8 mouse cellular contexts compared by ENCODE assay signal in the genomic region with DNA sequence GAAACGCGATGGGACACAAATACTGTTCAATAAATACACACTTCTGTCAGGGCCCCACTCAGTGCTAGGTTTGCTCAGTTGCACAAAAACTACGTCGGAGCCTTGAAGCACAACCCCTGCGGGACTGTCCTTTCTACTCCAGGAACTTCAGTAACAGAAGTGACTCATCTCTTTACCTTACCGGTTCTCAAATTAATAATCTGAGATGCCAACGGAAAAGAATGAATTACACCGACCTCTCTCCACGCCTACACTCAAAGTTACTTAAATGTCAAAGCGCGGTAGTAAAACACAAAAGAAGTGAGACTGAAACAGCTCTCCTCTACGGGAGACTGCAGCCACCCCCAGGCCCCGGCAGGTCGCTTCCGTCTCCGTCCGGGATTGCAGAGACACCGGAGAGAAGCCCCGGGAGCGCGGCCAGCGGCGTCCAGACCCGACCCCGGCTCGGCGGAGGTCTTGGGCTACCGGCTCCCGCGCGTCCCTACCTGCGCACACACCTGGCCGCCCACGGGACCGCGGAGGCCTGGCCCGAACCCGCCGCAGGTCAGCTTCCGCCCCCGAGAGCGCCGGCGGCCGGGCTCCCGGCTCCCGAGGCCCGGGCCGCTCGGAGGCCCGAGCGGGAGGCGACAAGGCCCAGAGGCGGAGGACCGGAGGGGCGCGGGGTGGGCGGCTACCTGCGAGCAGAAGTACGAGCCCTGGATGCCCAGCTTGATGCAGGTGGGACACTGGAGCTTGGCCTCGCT. TPM values are rescaled to one million over a fixed set of nuclear protein-coding genes. Genes with fewer than 3 reads are reported as not detected.
DNase-seq lines count a peak whose midpoint lies in the region; ATAC-seq and TF ChIP-seq lines count a peak whose summit lies in the region.

No protein-coding gene starts in this region.

- no peak for TF ChIP-seq POLR2A in CH12.LX (IDR thresholded peaks at IDR 0.05; ENCODE audit: low read depth, low read length)

- in situ Hi-C loops in CH12.LX (cut with MboI; ENCODE audit: low pct_ligation_motif_present, low pct_unique_long_range_greater_than_20kb, low sequenced_read_pairs), result no loop called here

- dilution Hi-C loops in CH12.LX (cut with MboI; ENCODE audit: extremely low pct_ligation_motif_present, extremely low pct_unique_long_range_greater_than_20kb, low sequenced_read_pairs), result no loop called here

- peak; percentile 67 for TF ChIP-seq EP300 in CH12.LX (IDR thresholded peaks at IDR 0.05; ENCODE audit: low read length)

- H3K4me2 ChIP-seq in kidney, embryonic 15.5 days, result peak overlapping the region; percentile 65
- peak overlapping the region; percentile 93 for H3K4me2 ChIP-seq in CH12.LX (ENCODE audit: insufficient read depth, low read depth, poor library complexity, severe bottlenecking)
- H3K4me2 ChIP-seq in forebrain, embryonic 16.5 days (ENCODE audit: low read length), result peak overlapping the region; percentile 84
- peak overlapping the region; percentile 88 for H3K4me2 ChIP-seq in liver, embryonic 11.5 days

- H3K79me2 ChIP-seq in CH12.LX (replicated peaks; ENCODE audit: control insufficient read depth, extremely low read depth, insufficient read depth, poor library complexity, severe bottlenecking), result peaks cover 53% of the 10 kb centered on the region

- WGBS in kidney, embryonic 15.5 days, result under 1% methylated on average over 60 of the region's 61 CpGs
- under 1% methylated on average over 61 of the region's 61 CpGs for WGBS in forebrain, embryonic 16.5 days
- WGBS in liver, embryonic 11.5 days, result under 1% methylated on average over 59 of the region's 61 CpGs

- H3K9me3 ChIP-seq in kidney, embryonic 15.5 days (replicated peaks), result no peaks in the 10 kb centered on the region
- peaks cover 12% of the 10 kb centered on the region for H3K9me3 ChIP-seq in CH12.LX (replicated peaks; ENCODE audit: low read length)
- H3K9me3 ChIP-seq in forebrain, embryonic 16.5 days (ENCODE audit: control insufficient read depth, low read length), result no peaks in the 10 kb centered on the region
- 0 out of 2 replicates have a peak, but pooled peaks cover 3% of the 10 kb centered on the region for H3K9me3 ChIP-seq in liver, embryonic 11.5 days (ENCODE audit: control insufficient read depth, low read length)

- H3K4me1 ChIP-seq in kidney, embryonic 15.5 days, result peaks cover 12% of the 10 kb centered on the region
- H3K4me1 ChIP-seq in CH12.LX (ENCODE audit: control insufficient read depth in 1 of 2, insufficient read depth in 2 of 2), result peaks cover 3 to 32% of the 10 kb centered on the region in 2 experiments; a peak in 3 of 4 replicates
- peaks cover 11% of the 10 kb centered on the region for H3K4me1 ChIP-seq in forebrain, embryonic 16.5 days (replicated peaks; ENCODE audit: control insufficient read depth, insufficient read depth, low read length)
- peaks cover 7% of the 10 kb centered on the region for H3K4me1 ChIP-seq in liver, embryonic 11.5 days (replicated peaks; ENCODE audit: control insufficient read depth, insufficient read depth, low read length)

- TF ChIP-seq CTCF in CH12.LX (conservative IDR thresholded peaks at IDR 0.05 in 1 of 2, IDR thresholded peaks at IDR 0.05 in 1 of 2; ENCODE audit: low read depth in 2 of 2, low read length in 2 of 2), result no peak

- H3K9ac ChIP-seq in kidney, embryonic 15.5 days, result peak overlapping the region; percentile 68
- peak overlapping the region; percentile 87 for H3K9ac ChIP-seq in CH12.LX (ENCODE audit: insufficient read depth, low read depth)
- peak overlapping the region; percentile 79 for H3K9ac ChIP-seq in forebrain, embryonic 16.5 days (replicated peaks; ENCODE audit: low read depth, low read length)
- H3K9ac ChIP-seq in liver, embryonic 11.5 days (ENCODE audit: low read depth, low read length), result peak overlapping the region; percentile 85

- no peak for TF ChIP-seq RAD21 in CH12.LX (IDR thresholded peaks at IDR 0.05; ENCODE audit: low read depth, low read length)

- no peaks in the 10 kb centered on the region for H3K27me3 ChIP-seq in kidney, embryonic 15.5 days
- no peaks in the 10 kb centered on the region for H3K27me3 ChIP-seq in CH12.LX (replicated peaks)
- no peaks in the 10 kb centered on the region for H3K27me3 ChIP-seq in forebrain, embryonic 16.5 days (replicated peaks; ENCODE audit: control insufficient read depth, insufficient read depth, low read length)
- H3K27me3 ChIP-seq in liver, embryonic 11.5 days (replicated peaks; ENCODE audit: control insufficient read depth, insufficient read depth, low read length), result no peaks in the 10 kb centered on the region

- peak overlapping the region; percentile 67 for H3K4me3 ChIP-seq in kidney, embryonic 15.5 days (replicated peaks)
- H3K4me3 ChIP-seq in CH12.LX (replicated peaks in 1 of 3; ENCODE audit: low read depth in 2 of 3, low read length in 2 of 3, poor library complexity in 1 of 3), result peak overlapping the region; percentile 79 to 90 (median 83)
- H3K4me3 ChIP-seq in forebrain, embryonic 16.5 days (replicated peaks; ENCODE audit: low read length), result peak overlapping the region; percentile 55
- H3K4me3 ChIP-seq in liver, embryonic 11.5 days (ENCODE audit: low read depth, low read length), result peak overlapping the region; percentile 94

- peaks cover 29% of the 10 kb centered on the region for H3K36me3 ChIP-seq in kidney, embryonic 15.5 days
- H3K36me3 ChIP-seq in CH12.LX (replicated peaks in 1 of 2; ENCODE audit: control insufficient read depth in 1 of 2, insufficient read depth in 1 of 2, low read length in 1 of 2), result peaks cover 18 to 33% of the 10 kb centered on the region in 2 experiments
- H3K36me3 ChIP-seq in forebrain, embryonic 16.5 days (ENCODE audit: control insufficient read depth, insufficient read depth), result peaks cover 3% of the 10 kb centered on the region; the same call in 1 of the 2 replicates
- peaks cover 16% of the 10 kb centered on the region for H3K36me3 ChIP-seq in liver, embryonic 11.5 days (ENCODE audit: control insufficient read depth, insufficient read depth, low read length)

- peak; percentile 55; the same call in 1 of the 2 replicates for ATAC-seq in kidney, embryonic 15.5 days (replicated peaks; ENCODE audit: low FRiP score)
- ATAC-seq in forebrain, embryonic 16.5 days, result peak; percentile 31; the same call in 1 of the 2 replicates
- ATAC-seq in liver, embryonic 11.5 days (replicated peaks; ENCODE audit: low FRiP score), result peak; percentile 60

- no peak for DNase-seq in kidney, postnatal 25 days
- DNase-seq in CH12.LX (ENCODE audit: extremely low read depth), result peak; percentile 77
- DNase-seq in adipocyte (ENCODE audit: low spot score), result peak; percentile 44
- DNase-seq in liver, embryonic 11.5 days (ENCODE audit: low spot score), result peak; percentile 38
- DNase-seq in right cerebral cortex, postnatal 4 days, result peak; percentile 46
- DNase-seq in ovary, postnatal 36 days (ENCODE audit: low spot score), result no peak

- H3K27ac ChIP-seq in kidney, embryonic 15.5 days, result peak overlapping the region; percentile 80
- peak overlapping the region; percentile 44 for H3K27ac ChIP-seq in CH12.LX (ENCODE audit: insufficient read depth, low read depth)
- peak overlapping the region; percentile 60 for H3K27ac ChIP-seq in forebrain, embryonic 16.5 days (ENCODE audit: low read length)
- H3K27ac ChIP-seq in liver, embryonic 11.5 days (ENCODE audit: low read depth, low read length), result peak overlapping the region; percentile 77

TF ChIP-seq in CH12.LX, 34 proteins besides CTCF, POLR2A, EP300 and RAD21 (continues in another document):
- TF ChIP-seq CHD2 (IDR thresholded peaks at IDR 0.05; ENCODE audit: low read length) (no peak), PAX5 (IDR thresholded peaks at IDR 0.05; ENCODE audit: low read length) (no peak), KAT2A (IDR thresholded peaks at IDR 0.05; ENCODE audit: insufficient replicate concordance, low read length) (no peak), CHD1 (IDR thresholded peaks at IDR 0.05; ENCODE audit: low read depth, low read length) (peak; percentile 69; the same call in 1 of the 2 replicates), UBTF (IDR thresholded peaks at IDR 0.05; ENCODE audit: low read depth, low read length) (peak; percentile 98; the same call in 1 of the 2 replicates), TCF12 (IDR thresholded peaks at IDR 0.05; ENCODE audit: low read depth, low read length) (no peak), HCFC1 (IDR thresholded peaks at IDR 0.05; ENCODE audit: low read depth, low read length) (no peak), MAX (IDR thresholded peaks at IDR 0.05; ENCODE audit: low read length) (no peak), ZKSCAN1 (IDR thresholded peaks at IDR 0.05; ENCODE audit: borderline replicate concordance, low read depth, low read length) (no peak), MYC (IDR thresholded peaks at IDR 0.05; ENCODE audit: low read depth, low read length) (0 out of 2 replicates have a peak, but pooled peaks have one; percentile 7), NELFE (IDR thresholded peaks at IDR 0.05; ENCODE audit: low read depth, low read length) (no peak), E2F4 (IDR thresholded peaks at IDR 0.05; ENCODE audit: insufficient replicate concordance, low read depth, low read length) (no peak), USF1 (IDR thresholded peaks at IDR 0.05; ENCODE audit: low read depth, low read length) (no peak), MAFK (IDR thresholded peaks at IDR 0.05; ENCODE audit: insufficient replicate concordance, low read length) (no peak)

RNA-seq across cellular contexts. Expression of a gene that starts 0.6 kb away (rescaled TPM):
- 46.1 and 47.3 TPM in 2 replicates for polyA plus RNA-seq in kidney, embryonic 15.5 days (2015; fragmentation: Nextera tagmentation; extraction: Ambion mirVana)
- total RNA-seq in CH12.LX (2012; rRNA removed) (77.9 and 97.6 TPM in 2 replicates), CH12.LX (2014; rRNA removed) (163 and 183 TPM in 2 replicates)
- polyA plus RNA-seq in CH12.LX (2012; ENCODE audit: insufficient read length, low read depth), result 143 and 154 TPM in 2 replicates
- 48.0 and 52.3 TPM in 2 replicates for polyA plus RNA-seq in forebrain, embryonic 16.5 days (2015; fragmentation: Nextera tagmentation; extraction: Ambion mirVana)
- polyA plus RNA-seq in liver, embryonic 11.5 days (2014; fragmentation: Nextera tagmentation; extraction: Ambion mirVana), result 51.8 and 54.1 TPM in 2 replicates

RNA-seq across cellular contexts. Expression of a gene that starts 37.2 kb away (rescaled TPM):
- 356 and 375 TPM in 2 replicates for polyA plus RNA-seq in kidney, embryonic 15.5 days (2015; fragmentation: Nextera tagmentation; extraction: Ambion mirVana)
- total RNA-seq in CH12.LX (2012; rRNA removed) (490 and 629 TPM in 2 replicates), CH12.LX (2014; rRNA removed) (590 and 677 TPM in 2 replicates)
- polyA plus RNA-seq in CH12.LX (2012; ENCODE audit: insufficient read length, low read depth), result 850 and 889 TPM in 2 replicates
- 388 and 397 TPM in 2 replicates for polyA plus RNA-seq in forebrain, embryonic 16.5 days (2015; fragmentation: Nextera tagmentation; extraction: Ambion mirVana)
- polyA plus RNA-seq in liver, embryonic 11.5 days (2014; fragmentation: Nextera tagmentation; extraction: Ambion mirVana), result 442 and 454 TPM in 2 replicates

RNA-seq across cellular contexts. Expression of a gene that starts 45.9 kb away (rescaled TPM):
- polyA plus RNA-seq in kidney, embryonic 15.5 days (2015; fragmentation: Nextera tagmentation; extraction: Ambion mirVana), result 236 and 242 TPM in 2 replicates
- total RNA-seq in CH12.LX (2012; rRNA removed) (384 TPM in 2 replicates), CH12.LX (2014; rRNA removed) (468 and 489 TPM in 2 replicates)
- polyA plus RNA-seq in CH12.LX (2012; ENCODE audit: insufficient read length, low read depth), result 487 and 508 TPM in 2 replicates
- polyA plus RNA-seq in forebrain, embryonic 16.5 days (2015; fragmentation: Nextera tagmentation; extraction: Ambion mirVana), result 260 and 293 TPM in 2 replicates
- polyA plus RNA-seq in liver, embryonic 11.5 days (2014; fragmentation: Nextera tagmentation; extraction: Ambion mirVana), result 176 and 184 TPM in 2 replicates

Comparison
In these comparisons a context has a peak if more than half of its experiments do, and no peak if none do; other contexts are left out.
1. DNase-seq: peak in CH12.LX (single experiment), adipocyte (single experiment), liver, embryonic 11.5 days (single experiment) and right cerebral cortex, postnatal 4 days (single experiment); none in kidney, postnatal 25 days (0 of 2) and ovary, postnatal 36 days (single experiment).
2. Peak in every context shown above with its lines, with median percentiles within 50 percentile points of each other: ATAC-seq, H3K27ac ChIP-seq, H3K4me2 ChIP-seq, H3K4me3 ChIP-seq and H3K9ac ChIP-seq.